ENCODE assay signal across 30 mouse cellular contexts in genomic region chr10:88150381-88150780, GRCm38 (mm10). TPM values are rescaled to one million over a fixed set of nuclear protein-coding genes. Genes with fewer than 3 reads are reported as not detected.
DNase-seq lines count a peak whose midpoint lies in the region; ATAC-seq and TF ChIP-seq lines count a peak whose summit lies in the region.
"Had no signal": no experiment of that assay in that cellular context is flagged by ENCODE, and none has a peak within 500 bp of the region (broad histone marks: within the 10 kb centered on the region; RNA-seq: fewer than 3 reads in every experiment).

No protein-coding gene starts in this region.

- in situ Hi-C loops in Patski (cut with MboI; ENCODE audit: low pct_unique_long_range_greater_than_20kb), result no loop called here

- TF ChIP-seq POLR2A in myocyte (IDR thresholded peaks at IDR 0.05; ENCODE audit: insufficient read length, low read depth), result no peak

- H3K79me2 ChIP-seq in C2C12 (ENCODE audit: control insufficient read depth, insufficient read depth) (peaks cover 45% of the 10 kb centered on the region), myocyte (ENCODE audit: control insufficient read depth, insufficient read depth) (peaks cover 24% of the 10 kb centered on the region)

- DNase-seq in 3134 (ENCODE audit: extremely low read depth, insufficient read length, low spot score) (peak; percentile 39), Patski (ENCODE audit: low read depth, low spot score) (peak; percentile 19)
- DNase-seq in layer of hippocampus, adult 2 months (ENCODE audit: low spot score in 2 of 2), result no peak
- no peak for DNase-seq in lung, postnatal 14 days
- DNase-seq in right cerebral cortex, postnatal 4 days, result no peak
- DNase-seq: adrenal gland, adult 8-10 months; adrenal gland, postnatal 25 days; cerebellum, adult 18-20 months; cerebellum, adult 9-10 months; cerebellum, postnatal 14 days; gastrocnemius, postnatal 10 days; gastrocnemius, postnatal 36 days; heart, adult 2 months had no signal

- H3ac ChIP-seq in C2C12 (ENCODE audit: control insufficient read depth, insufficient read length, low read depth) (no peak overlapping the region), myocyte (ENCODE audit: control insufficient read depth, insufficient read length) (no peak overlapping the region)

- H3K27me3 ChIP-seq in C2C12 (ENCODE audit: control insufficient read depth, insufficient read depth, insufficient read length) (no peaks in the 10 kb centered on the region), Patski (no peaks in the 10 kb centered on the region), myocyte (ENCODE audit: control insufficient read depth, insufficient read depth, insufficient read length) (no peaks in the 10 kb centered on the region)
- H3K27me3 ChIP-seq: embryonic facial prominence, embryonic 12.5 days; embryonic facial prominence, embryonic 15.5 days; forebrain, embryonic 13.5 days; hindbrain, embryonic 12.5 days; hindbrain, embryonic 15.5 days had no signal

- no peak overlapping the region for H3K27ac ChIP-seq in layer of hippocampus, adult 2 months
- H3K27ac ChIP-seq: embryonic facial prominence, embryonic 12.5 days; embryonic facial prominence, embryonic 15.5 days; forebrain, embryonic 10.5 days; forebrain, embryonic 13.5 days; heart, adult 2 months; hindbrain, embryonic 12.5 days; hindbrain, embryonic 15.5 days had no signal

- H3K36me3 ChIP-seq in C2C12 (ENCODE audit: control insufficient read depth, insufficient read depth) (peaks cover 68% of the 10 kb centered on the region), myocyte (ENCODE audit: control insufficient read depth, insufficient read depth) (peaks cover 11% of the 10 kb centered on the region)

- TF ChIP-seq CTCF in C2C12 (IDR thresholded peaks at IDR 0.05; ENCODE audit: control insufficient read depth, insufficient read depth, insufficient read length) (no peak), Patski (IDR thresholded peaks at IDR 0.05) (no peak)
- TF ChIP-seq CTCF in layer of hippocampus, adult 2 months (conservative IDR thresholded peaks at IDR 0.05), result no peak

- H3K79me3 ChIP-seq in C2C12 (ENCODE audit: low read depth), result peaks cover 24% of the 10 kb centered on the region

- POLR2A ChIA-PET in Patski (lab: Charles Lee), result no interaction called here

- H3K4me3 ChIP-seq in C2C12 (ENCODE audit: insufficient read depth, poor library complexity, severe bottlenecking) (no peak overlapping the region), myocyte (no peak overlapping the region)
- no peak overlapping the region for H3K4me3 ChIP-seq in layer of hippocampus, adult 2 months
- H3K4me3 ChIP-seq: embryonic facial prominence, embryonic 12.5 days; embryonic facial prominence, embryonic 15.5 days; erythroblast, embryonic 14.5 days; forebrain, embryonic 10.5 days; forebrain, embryonic 13.5 days; heart, adult 2 months; hindbrain, embryonic 12.5 days; hindbrain, embryonic 15.5 days had no signal

- H3K4me2 ChIP-seq in myocyte (ENCODE audit: low read depth), result peak overlapping the region; percentile 2
- H3K4me2 ChIP-seq: embryonic facial prominence, embryonic 12.5 days; embryonic facial prominence, embryonic 15.5 days; forebrain, embryonic 13.5 days; heart, embryonic 11.5 days; hindbrain, embryonic 12.5 days; hindbrain, embryonic 15.5 days had no signal

- CTCF ChIA-PET in Patski (lab: Charles Lee), result interaction anchor here (1.0 to 2.0 kb wide), 2 partner anchors 11 to 13 kb away, joined by 3 to 5 read pairs; no protein-coding TSS in a partner anchor

- ATAC-seq in Patski, result peak; percentile 65
- ATAC-seq: forebrain, embryonic 13.5 days; forebrain, embryonic 16.5 days; intestine, postnatal 0 days had no signal

TF ChIP-seq in C2C12, 6 proteins besides CTCF, POLR2A, EP300 and RAD21:
- TF ChIP-seq FOSL1 (IDR thresholded peaks at IDR 0.05; ENCODE audit: insufficient read depth, low read length, poor library complexity, severe bottlenecking) (peak; percentile 37), CEBPB (IDR thresholded peaks at IDR 0.05; ENCODE audit: low read depth) (no peak), MYOD1 (IDR thresholded peaks at IDR 0.05; ENCODE audit: control insufficient read depth, insufficient read length, low read depth) (no peak), MAX (IDR thresholded peaks at IDR 0.05) (no peak), USF1 (IDR thresholded peaks at IDR 0.05; ENCODE audit: low read depth) (no peak), MYOG (IDR thresholded peaks at IDR 0.05; ENCODE audit: control insufficient read depth, extremely low read depth, insufficient read length) (no peak)
TF ChIP-seq in C2C12: peak in this region for 1.

TF ChIP-seq in myocyte, 11 proteins besides CTCF, POLR2A, EP300 and RAD21:
- TF ChIP-seq CEBPB (IDR thresholded peaks at IDR 0.05; ENCODE audit: insufficient read depth, poor library complexity, severe bottlenecking), result no peak
- TF ChIP-seq TCF12 (IDR thresholded peaks at IDR 0.05; ENCODE audit: insufficient read depth, poor library complexity, severe bottlenecking), result no peak
- TF ChIP-seq MYOD1 (IDR thresholded peaks at IDR 0.05; ENCODE audit: control insufficient read depth in 1 of 3, insufficient read length in 2 of 3, low read depth in 2 of 3), result no peak
- TF ChIP-seq SRF (IDR thresholded peaks at IDR 0.05; ENCODE audit: control insufficient read depth, insufficient read length, low read depth), result no peak
- TF ChIP-seq MYOG (IDR thresholded peaks at IDR 0.05; ENCODE audit: control insufficient read depth in 1 of 3, insufficient read depth in 1 of 3, insufficient read length in 2 of 3, low read depth in 2 of 3), result no peak
- TF ChIP-seq MAX (IDR thresholded peaks at IDR 0.05; ENCODE audit: low read depth), result no peak
- TF ChIP-seq POLR2AphosphoS2 (IDR thresholded peaks at IDR 0.05; ENCODE audit: insufficient read length, low read depth), result no peak
- TF ChIP-seq REST (IDR thresholded peaks at IDR 0.05; ENCODE audit: insufficient read depth, insufficient read length), result no peak
- TF ChIP-seq USF1 (IDR thresholded peaks at IDR 0.05; ENCODE audit: low read depth), result no peak
- TF ChIP-seq TCF3 (IDR thresholded peaks at IDR 0.05; ENCODE audit: insufficient read length, low read depth), result no peak
- no peak for TF ChIP-seq E2F4 (IDR thresholded peaks at IDR 0.05; ENCODE audit: insufficient read depth)

RNA-seq across cellular contexts. Expression of gene Nup37, which starts 3.6 kb away (rescaled TPM):
- polyA plus RNA-seq in C2C12 (2012; fragmentation: generic; extraction: Trizol), result 35.7 TPM
- 32.5 TPM for polyA plus RNA-seq in Patski (2021)
- polyA plus RNA-seq in myocyte (2012; fragmentation: generic; extraction: Trizol), result 11.9 TPM
- total RNA-seq in layer of hippocampus, adult 2 months (2021), result 1 to 10 TPM; 8.0 to 8.4 TPM

RNA-seq across cellular contexts. Expression of gene Parpbp, which starts 3.6 kb away (rescaled TPM):
- polyA plus RNA-seq in C2C12 (2012; fragmentation: generic; extraction: Trizol), result 4.7 TPM
- 7.0 TPM for polyA plus RNA-seq in Patski (2021)
- polyA plus RNA-seq in myocyte (2012; fragmentation: generic; extraction: Trizol), result 1.9 TPM
- total RNA-seq in layer of hippocampus, adult 2 months (2021), result under 1 TPM; 0.59 to 0.64 TPM
- total RNA-seq: gastrocnemius, adult 18-20 months had no signal

RNA-seq across cellular contexts. Expression of gene Washc3, which starts 50.5 kb away (rescaled TPM):
- polyA plus RNA-seq in C2C12 (2012; fragmentation: generic; extraction: Trizol), result 41.2 TPM
- 83.5 TPM for polyA plus RNA-seq in Patski (2021)
- 42.2 TPM for polyA plus RNA-seq in myocyte (2012; fragmentation: generic; extraction: Trizol)
- 10 to 100 TPM; 23.8 to 26.8 TPM for total RNA-seq in layer of hippocampus, adult 2 months (2021)

RNA-seq across cellular contexts. Expression of gene Pmch, which starts 59.5 kb away (rescaled TPM):
- polyA plus RNA-seq in C2C12 (2012; fragmentation: generic; extraction: Trizol) (0.27 TPM), Patski (2021) (0.58 TPM), myocyte (2012; fragmentation: generic; extraction: Trizol) (0.07 TPM)
- total RNA-seq in layer of hippocampus, adult 2 months (2021), result not detected
- total RNA-seq: adrenal gland, adult 8-10 months; adrenal gland, postnatal 25 days; common myeloid progenitor, adult 5-6 weeks; gastrocnemius, adult 18-20 months; gastrocnemius, postnatal 10 days; gastrocnemius, postnatal 36 days; granulocyte monocyte progenitor cell, adult 5-6 weeks; heart, adult 2 months; heart, postnatal 25 days; hematopoietic stem cell, adult 5-6 weeks had no signal
- polyA plus RNA-seq: erythroblast, embryonic 14.5 days; heart, adult 2 months; intestine, postnatal 0 days had no signal

Comparison
In these comparisons a context has a peak if more than half of its experiments do, and no peak if none do; other contexts are left out.
1. DNase-seq: peak in 3134 (single experiment) and Patski (single experiment); none in layer of hippocampus, adult 2 months (0 of 2), lung, postnatal 14 days (single experiment) and right cerebral cortex, postnatal 4 days (single experiment).